Mouse (Mus musculus) mammary gland, adult 2 months (tissue): ENCODE data around the gene Pcsk4. TPM values are rescaled to one million over a fixed set of nuclear protein-coding genes. Genes with fewer than 3 reads are reported as not detected.

ENCODE experiments used
- polyA plus RNA-seq: library from polyadenylated mRNA; depleted of rRNA; stranded (reverse); fragments of >200 nt; gene quantifications from 2 replicates; pipeline ENCODE4 v1.2.3, GENCODE M21; 2012; ENCODE audit warnings: low replicate concordance; rRNA removed

Pcsk4 gene
- polyA plus RNA-seq = 18.9 and 31.0 TPM in 2 replicates

DNA sequence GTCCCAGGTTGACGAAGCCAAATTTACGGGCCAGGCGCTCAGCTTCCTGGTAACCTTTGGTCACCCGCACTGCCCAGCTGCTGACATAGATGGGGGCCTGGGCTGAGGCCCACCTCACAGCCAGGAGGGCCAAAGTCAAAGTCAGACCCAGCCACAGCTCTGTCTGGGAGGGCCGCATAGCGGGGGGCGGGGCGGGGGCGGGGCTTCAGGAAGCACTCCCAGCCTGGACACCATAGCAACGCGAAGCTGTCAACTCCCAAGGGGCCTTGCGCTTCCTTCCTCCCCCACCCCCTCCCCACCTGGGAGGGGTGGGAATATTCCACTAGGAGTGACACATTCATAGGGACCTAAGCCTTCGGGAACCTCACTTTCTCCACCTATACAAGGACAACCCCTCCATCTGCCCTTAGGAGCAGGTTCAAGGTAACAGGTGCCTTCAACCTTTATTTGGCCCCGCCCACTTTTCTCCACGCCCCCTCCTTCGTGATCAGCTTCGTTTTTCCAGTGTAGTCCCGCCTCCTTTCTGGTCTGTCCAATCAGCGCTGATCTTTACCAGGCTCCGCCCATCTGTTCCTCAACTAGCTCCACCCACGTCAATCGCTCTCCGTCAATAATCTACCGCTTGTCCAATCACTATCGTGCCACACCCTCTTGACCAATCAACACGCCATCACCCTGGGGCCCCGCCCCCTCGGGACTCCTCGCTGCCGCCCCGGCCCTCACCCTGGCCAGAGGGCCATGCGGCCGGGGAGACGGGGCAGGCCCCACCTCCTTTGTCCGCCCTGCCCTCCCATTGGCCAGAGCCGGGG, at the start of gene Pcsk4, which contains the start of gene Reep6:
Gene Pcsk4 (minus strand): TSS at position 226 of the 809 bp plus-strand sequence.
Gene Reep6 (plus strand): TSS at position 681 of the 809 bp plus-strand sequence.

GRCm38 (mm10) chr10:80356001-80356682, 26.8 kb upstream of the Pcsk4 start, which contains the start of gene Plk5:
Plk5 (plus strand) TSS chr10:80356459.

DNA sequence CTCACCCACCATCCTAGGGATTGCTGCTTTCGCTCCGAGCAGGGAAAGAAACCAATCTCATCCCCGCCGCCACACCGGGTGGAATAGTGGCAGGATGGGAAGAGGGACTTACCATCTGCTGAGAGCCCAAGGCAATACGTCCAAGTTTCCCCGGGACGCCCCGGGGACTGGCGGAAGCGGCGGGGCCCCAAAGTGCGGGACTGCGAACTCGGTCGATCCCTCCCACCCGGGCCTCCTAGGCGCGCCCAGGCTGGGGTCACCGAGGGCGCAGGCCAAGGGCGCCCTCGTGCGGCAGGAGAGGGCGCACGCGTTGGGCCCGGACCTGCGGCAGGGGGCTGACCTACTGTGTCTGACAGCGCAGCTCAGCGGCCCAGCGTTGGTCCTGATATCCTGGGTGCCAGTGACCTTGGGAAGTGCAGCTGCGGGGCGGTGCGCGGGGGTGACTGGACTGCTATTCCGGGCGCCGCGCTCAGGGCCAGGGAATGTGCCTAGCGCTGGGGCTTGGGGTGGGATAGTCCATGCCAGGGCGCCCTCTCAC, 19.0 kb upstream of the Pcsk4 start, which contains the start of gene Adamtsl5:
Gene Adamtsl5 (minus strand): TSS at position 169 of the 538 bp plus-strand sequence.

GRCm38 (mm10) chr10:80320340-80320760, 8.9 kb downstream of the Pcsk4 start, which contains the start of gene 2310011J03Rik:
2310011J03Rik (minus strand) TSS chr10:80320537.

DNA sequence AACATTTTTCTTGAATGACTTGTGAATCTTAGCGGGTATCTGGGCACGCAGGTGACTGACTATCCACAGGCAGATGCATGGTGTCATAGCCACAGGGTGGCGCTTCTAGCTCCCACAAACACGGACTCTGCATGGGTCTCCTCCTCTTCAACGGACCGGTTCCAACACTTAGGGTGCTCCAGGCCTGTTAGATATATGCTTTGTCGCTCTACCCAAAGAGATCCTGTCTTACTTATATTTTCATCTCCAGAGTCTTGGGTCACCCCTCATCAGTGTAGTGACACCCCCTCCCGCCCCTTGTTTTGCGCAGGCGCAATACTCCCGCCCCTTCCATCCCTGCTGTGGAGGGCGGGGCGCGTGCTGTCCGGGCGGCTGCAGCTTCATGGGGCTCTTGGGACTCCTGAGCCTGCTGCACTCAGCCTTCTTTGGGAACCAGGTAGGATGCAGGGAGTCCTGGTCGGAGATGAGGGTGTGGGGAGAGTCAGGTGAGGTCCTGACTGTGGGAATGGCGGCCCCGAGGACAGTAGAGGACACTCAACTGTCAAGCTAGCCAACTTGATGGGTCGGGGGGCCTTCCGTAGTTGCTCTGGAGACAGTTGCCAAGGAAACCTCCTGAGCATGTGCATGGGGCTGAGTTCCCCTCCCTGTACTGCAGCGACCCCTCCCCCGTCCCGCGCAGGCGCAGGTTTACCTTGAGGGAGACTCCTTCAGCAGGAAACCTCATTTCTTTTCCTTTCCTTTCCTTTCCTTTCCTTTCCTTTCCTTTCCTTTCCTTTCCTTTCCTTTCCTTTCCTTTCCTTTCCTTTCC, 33.5 kb downstream of the Pcsk4 start, which contains the start of gene Apc2:
Gene Apc2 (plus strand): TSS at position 360 of the 808 bp plus-strand sequence.

GRCm38 (mm10) chr10:80292251-80293146, 36.8 kb downstream of the Pcsk4 start, which contains the start of gene Rps15:
Rps15 (plus strand) TSS chr10:80292453.

Other genes with a start within 250 kb of the Pcsk4 start
- gene Sbno2, start 223.9 kb downstream of the Pcsk4 start, polyA plus RNA-seq = 106 and 161 TPM in 2 replicates
- 164 and 186 TPM in 2 replicates for gene Stk11, start 213.7 kb downstream of the Pcsk4 start, polyA plus RNA-seq
- gene Atp5d, start 190.9 kb downstream of the Pcsk4 start, polyA plus RNA-seq = 1,044 and 2,712 TPM in 2 replicates
- 27.7 and 53.0 TPM in 2 replicates for gene Cbarp, start 188.7 kb downstream of the Pcsk4 start, polyA plus RNA-seq
- gene Midn, start 181.2 kb downstream of the Pcsk4 start, polyA plus RNA-seq = 83.5 and 239 TPM in 2 replicates
- gene Cirbp, start 163.5 kb downstream of the Pcsk4 start, polyA plus RNA-seq = 93.4 and 153 TPM in 2 replicates
- gene 1600002K03Rik, start 156.6 kb downstream of the Pcsk4 start, polyA plus RNA-seq = 11.7 and 15.0 TPM in 2 replicates
- 5.0 and 12.1 TPM in 2 replicates for gene Efna2, start 150.0 kb downstream of the Pcsk4 start, polyA plus RNA-seq
- gene Mum1, start 103.1 kb downstream of the Pcsk4 start, polyA plus RNA-seq = 45.9 and 46.8 TPM in 2 replicates
- 857 and 948 TPM in 2 replicates for gene Ndufs7, start 80.4 kb downstream of the Pcsk4 start, polyA plus RNA-seq
- gene Gamt, start 68.5 kb downstream of the Pcsk4 start, polyA plus RNA-seq = 41.6 and 54.2 TPM in 2 replicates
- 40.3 and 92.4 TPM in 2 replicates for gene Dazap1, start 68.0 kb downstream of the Pcsk4 start, polyA plus RNA-seq
- gene Rps15, start 37.0 kb downstream of the Pcsk4 start, polyA plus RNA-seq = 1,242 and 1,668 TPM in 2 replicates
- gene Apc2, start 33.5 kb downstream of the Pcsk4 start, polyA plus RNA-seq = 1.4 and 1.9 TPM in 2 replicates
- gene 2310011J03Rik, start 9.0 kb downstream of the Pcsk4 start, polyA plus RNA-seq = 57.6 and 67.1 TPM in 2 replicates
- gene Reep6, start 455 bp upstream of the Pcsk4 start, polyA plus RNA-seq = 17.8 and 36.0 TPM in 2 replicates
- 47.3 and 58.2 TPM in 2 replicates for gene Adamtsl5, start 18.9 kb upstream of the Pcsk4 start, polyA plus RNA-seq
- 2.2 and 3.0 TPM in 2 replicates for gene Plk5, start 27.0 kb upstream of the Pcsk4 start, polyA plus RNA-seq
- gene Mex3d, start 58.2 kb upstream of the Pcsk4 start, polyA plus RNA-seq = 13.8 and 47.5 TPM in 2 replicates
- gene Mbd3, start 70.1 kb upstream of the Pcsk4 start, polyA plus RNA-seq = 134 and 161 TPM in 2 replicates
- 1,950 and 2,616 TPM in 2 replicates for gene Uqcr11, start 77.3 kb upstream of the Pcsk4 start, polyA plus RNA-seq
- gene Tcf3, start 104.1 kb upstream of the Pcsk4 start, polyA plus RNA-seq = 78.7 and 199 TPM in 2 replicates
- not detected in 2 replicates for gene Onecut3, start 165.3 kb upstream of the Pcsk4 start, polyA plus RNA-seq
- 0.05 and 0.06 TPM in 2 replicates for gene Atp8b3, start 209.6 kb upstream of the Pcsk4 start, polyA plus RNA-seq
- 51.6 and 93.8 TPM in 2 replicates for gene Rexo1, start 232.1 kb upstream of the Pcsk4 start, polyA plus RNA-seq
- gene Klf16, start 247.8 kb upstream of the Pcsk4 start, polyA plus RNA-seq = 17.2 and 59.7 TPM in 2 replicates